15 mouse cellular contexts compared by ENCODE assay signal in genomic region chr10:13311612-13312011, GRCm38 (mm10).
DNase-seq lines count a peak whose midpoint lies in the region; ATAC-seq and TF ChIP-seq lines count a peak whose summit lies in the region.
"Had no signal": no experiment of that assay in that cellular context is flagged by ENCODE, and none has a peak within 500 bp of the region (broad histone marks: within the 10 kb centered on the region; RNA-seq: fewer than 3 reads in every experiment).

No protein-coding gene starts in this region.

- H3K9ac ChIP-seq in hindbrain, embryonic 13.5 days: no peak overlapping the region
- no peak overlapping the region for H3K9ac ChIP-seq in hindbrain, embryonic 11.5 days (ENCODE audit: low read depth, low read length)
- H3K9ac ChIP-seq in embryonic facial prominence, embryonic 14.5 days (ENCODE audit: low read depth, low read length): no peak overlapping the region
- H3K9ac ChIP-seq in midbrain, embryonic 11.5 days (ENCODE audit: low read length): no peak overlapping the region

- no peak for DNase-seq in hindbrain, embryonic 11.5 days (ENCODE audit: low spot score)
- DNase-seq in brain, embryonic 14.5 days (ENCODE audit: low read depth): peak; percentile 78
- DNase-seq in embryonic facial prominence, embryonic 14.5 days (ENCODE audit: low spot score): no peak
- no peak for DNase-seq in midbrain, embryonic 11.5 days (ENCODE audit: low spot score, missing footprints)
- no peak for DNase-seq in cerebellum, adult 8-10 months
- no peak for DNase-seq in gastrocnemius, adult 2 months
- no peak for DNase-seq in ovary, postnatal 10 days (ENCODE audit: low spot score)
- DNase-seq: cerebellum, adult 9-10 months; heart, adult 2 months; kidney, adult 9 months; lung, postnatal 14 days; right cerebral cortex, postnatal 25 days had no signal

- intact Hi-C loops in gastrocnemius, adult 2 months (cut with DNase I): loop anchor here (10.0 kb wide), 1 partner anchor 297 kb away; no protein-coding TSS in a partner anchor

- ATAC-seq in hindbrain, embryonic 13.5 days (ENCODE audit: low FRiP score): no peak
- ATAC-seq in hindbrain, embryonic 11.5 days (ENCODE audit: low FRiP score): no peak
- ATAC-seq in embryonic facial prominence, embryonic 14.5 days (ENCODE audit: low read depth): no peak
- ATAC-seq in midbrain, embryonic 11.5 days (ENCODE audit: low FRiP score): no peak
- ATAC-seq: activated CD4-positive, CD25-positive, alpha-beta regulatory T cell, adult 4 months; hindbrain, embryonic 16.5 days had no signal

- H3K9me3 ChIP-seq in hindbrain, embryonic 13.5 days: no peaks in the 10 kb centered on the region
- no peaks in the 10 kb centered on the region for H3K9me3 ChIP-seq in hindbrain, embryonic 11.5 days (ENCODE audit: control insufficient read depth, low read length)
- no peaks in the 10 kb centered on the region for H3K9me3 ChIP-seq in embryonic facial prominence, embryonic 14.5 days (ENCODE audit: control insufficient read depth, low read length)
- H3K9me3 ChIP-seq in midbrain, embryonic 11.5 days (ENCODE audit: control insufficient read depth, low read length): no peaks in the 10 kb centered on the region

- WGBS in hindbrain, embryonic 13.5 days: 53% methylated on average over 6 of the region's 6 CpGs
- 65% methylated on average over 6 of the region's 6 CpGs for WGBS in hindbrain, embryonic 11.5 days
- WGBS in embryonic facial prominence, embryonic 14.5 days: 64% methylated on average over 6 of the region's 6 CpGs
- 43% methylated on average over 6 of the region's 6 CpGs for WGBS in midbrain, embryonic 11.5 days

- no peak for TF ChIP-seq CTCF in brain, embryonic 14.5 days (IDR thresholded peaks at IDR 0.05; ENCODE audit: borderline replicate concordance, extremely low read depth, insufficient read depth, insufficient read length)
- no peak for TF ChIP-seq CTCF in gastrocnemius, adult 2 months (IDR thresholded peaks at IDR 0.05)

- H3K4me3 ChIP-seq in hindbrain, embryonic 13.5 days: no peak overlapping the region
- H3K4me3 ChIP-seq in hindbrain, embryonic 11.5 days (ENCODE audit: low read depth, low read length): no peak overlapping the region
- no peak overlapping the region for H3K4me3 ChIP-seq in embryonic facial prominence, embryonic 14.5 days (ENCODE audit: low read depth, low read length)
- no peak overlapping the region for H3K4me3 ChIP-seq in midbrain, embryonic 11.5 days (ENCODE audit: low read depth, low read length)
- no peak overlapping the region for H3K4me3 ChIP-seq in gastrocnemius, adult 2 months
- H3K4me3 ChIP-seq: heart, adult 2 months had no signal

- H3K36me3 ChIP-seq in hindbrain, embryonic 13.5 days: no peaks in the 10 kb centered on the region
- H3K36me3 ChIP-seq in hindbrain, embryonic 11.5 days (ENCODE audit: control insufficient read depth, insufficient read depth, low read length): no peaks in the 10 kb centered on the region
- H3K36me3 ChIP-seq in embryonic facial prominence, embryonic 14.5 days (ENCODE audit: control insufficient read depth, insufficient read depth, low read length): no peaks in the 10 kb centered on the region
- no peaks in the 10 kb centered on the region for H3K36me3 ChIP-seq in midbrain, embryonic 11.5 days (ENCODE audit: control insufficient read depth, insufficient read depth, low read length)

- H3K27ac ChIP-seq in hindbrain, embryonic 13.5 days: 0 out of 2 replicates have a peak overlapping the region, but pooled peaks have one; percentile 40
- no peak overlapping the region for H3K27ac ChIP-seq in hindbrain, embryonic 11.5 days (ENCODE audit: low read depth, low read length)
- H3K27ac ChIP-seq in embryonic facial prominence, embryonic 14.5 days (replicated peaks; ENCODE audit: low read depth, low read length): peak overlapping the region; percentile 78
- 0 out of 2 replicates have a peak overlapping the region, but pooled peaks have one; percentile 16 for H3K27ac ChIP-seq in midbrain, embryonic 11.5 days (ENCODE audit: low read depth, low read length)
- no peak overlapping the region for H3K27ac ChIP-seq in gastrocnemius, adult 2 months
- H3K27ac ChIP-seq: heart, adult 2 months had no signal

- TF ChIP-seq POLR2A in brain, embryonic 14.5 days (IDR thresholded peaks at IDR 0.05; ENCODE audit: borderline replicate concordance, extremely low read depth, insufficient read depth, insufficient read length, poor library complexity, severe bottlenecking): no peak

- no peak overlapping the region for H3K4me2 ChIP-seq in hindbrain, embryonic 13.5 days
- no peak overlapping the region for H3K4me2 ChIP-seq in hindbrain, embryonic 11.5 days (replicated peaks; ENCODE audit: low read depth, low read length)
- H3K4me2 ChIP-seq in embryonic facial prominence, embryonic 14.5 days (ENCODE audit: low read depth, low read length): no peak overlapping the region
- no peak overlapping the region for H3K4me2 ChIP-seq in midbrain, embryonic 11.5 days

- no peaks in the 10 kb centered on the region for H3K27me3 ChIP-seq in hindbrain, embryonic 13.5 days
- no peaks in the 10 kb centered on the region for H3K27me3 ChIP-seq in hindbrain, embryonic 11.5 days (ENCODE audit: control insufficient read depth, insufficient read depth, low read length)
- no peaks in the 10 kb centered on the region for H3K27me3 ChIP-seq in embryonic facial prominence, embryonic 14.5 days (replicated peaks; ENCODE audit: control insufficient read depth, insufficient read depth, low read length)
- no peaks in the 10 kb centered on the region for H3K27me3 ChIP-seq in midbrain, embryonic 11.5 days (ENCODE audit: control insufficient read depth, insufficient read depth, low read length)

- peaks cover 5% of the 10 kb centered on the region; the same call in 1 of the 2 replicates for H3K4me1 ChIP-seq in hindbrain, embryonic 13.5 days (replicated peaks)
- no peaks in the 10 kb centered on the region; the same call in 1 of the 2 replicates for H3K4me1 ChIP-seq in hindbrain, embryonic 11.5 days (replicated peaks; ENCODE audit: control insufficient read depth, insufficient read depth, low read length)
- H3K4me1 ChIP-seq in embryonic facial prominence, embryonic 14.5 days (ENCODE audit: control insufficient read depth, insufficient read depth, low read length): peaks cover 17% of the 10 kb centered on the region
- peaks cover 6% of the 10 kb centered on the region for H3K4me1 ChIP-seq in midbrain, embryonic 11.5 days (ENCODE audit: control insufficient read depth, insufficient read depth, low read length)

Comparison
In these comparisons a context has a peak if more than half of its experiments do, and no peak if none do; other contexts are left out.
1. H3K27ac ChIP-seq: peak in hindbrain, embryonic 13.5 days (single experiment), embryonic facial prominence, embryonic 14.5 days (single experiment) and midbrain, embryonic 11.5 days (single experiment); none in hindbrain, embryonic 11.5 days (single experiment) and gastrocnemius, adult 2 months (single experiment).